Mouse (Mus musculus) heart, adult 8-10 months (tissue): ENCODE data around the gene Vgll4. TPM values are rescaled to one million over a fixed set of nuclear protein-coding genes. Genes with fewer than 3 reads are reported as not detected.

ENCODE experiments used
- DNase-seq: peaks from one replicate; pipeline ENCODE4 v3.0.0; 2022; ENCODE audit warnings: low spot score
- total RNA-seq, 4 experiments: library from RNA; stranded (reverse); gene quantifications; 2 replicates each; pipeline ENCODE4 v1.2.4; 2022

Vgll4 gene
- total RNA-seq, 4 experiments from 2014 or later = 19.9 to 23.5 (median 21.4) TPM

GRCm38 (mm10) chr6:114919670-114920313 lies 50.0 kb downstream of the Vgll4 start:
- no peak for DNase-seq

GRCm38 (mm10) chr6:114918994-114919393 lies 50.8 kb downstream of the Vgll4 start:
- no peak for DNase-seq

- DNase-seq = peak; percentile 75
Measured at GRCm38 (mm10) chr6:114917770-114918635, 51.8 kb downstream of the Vgll4 start.

- DNase-seq = no peak
Measured at GRCm38 (mm10) chr6:114917129-114917528, 52.7 kb downstream of the Vgll4 start.

- DNase-seq = no peak
Measured at GRCm38 (mm10) chr6:114916715-114916992, 53.1 kb downstream of the Vgll4 start.

- no peak for DNase-seq
Measured at GRCm38 (mm10) chr6:114915915-114916714, 53.7 kb downstream of the Vgll4 start.

GRCm38 (mm10) chr6:114914041-114914716 lies 55.6 kb downstream of the Vgll4 start:
- DNase-seq = no peak

- no peak for DNase-seq
Measured at GRCm38 (mm10) chr6:114913142-114913541, 56.7 kb downstream of the Vgll4 start.

GRCm38 (mm10) chr6:114911540-114911939 lies 58.3 kb downstream of the Vgll4 start:
- no peak for DNase-seq

GRCm38 (mm10) chr6:114909801-114910200 lies 60.0 kb downstream of the Vgll4 start:
- DNase-seq = no peak

- no peak for DNase-seq
Measured at GRCm38 (mm10) chr6:114907459-114907858, 62.3 kb downstream of the Vgll4 start.

- no peak for DNase-seq
Measured at GRCm38 (mm10) chr6:114906209-114906608, 63.6 kb downstream of the Vgll4 start.

GRCm38 (mm10) chr6:114905253-114906028 lies 64.4 kb downstream of the Vgll4 start:
- no peak for DNase-seq

GRCm38 (mm10) chr6:114904818-114905217 lies 65.0 kb downstream of the Vgll4 start:
- no peak for DNase-seq

- no peak for DNase-seq
Measured at GRCm38 (mm10) chr6:114904233-114904632, 65.6 kb downstream of the Vgll4 start.

- DNase-seq = no peak
Measured at GRCm38 (mm10) chr6:114901921-114902320, 67.9 kb downstream of the Vgll4 start.

- no peak for DNase-seq
Measured at GRCm38 (mm10) chr6:114901321-114901824, 68.4 kb downstream of the Vgll4 start.

GRCm38 (mm10) chr6:114900194-114900593 lies 69.6 kb downstream of the Vgll4 start:
- DNase-seq = no peak

GRCm38 (mm10) chr6:114899652-114900051 lies 70.1 kb downstream of the Vgll4 start:
- no peak for DNase-seq

GRCm38 (mm10) chr6:114898949-114899348 lies 70.8 kb downstream of the Vgll4 start:
- no peak for DNase-seq

GRCm38 (mm10) chr6:114896281-114896680 lies 73.5 kb downstream of the Vgll4 start:
- DNase-seq = no peak
